Mouse (Mus musculus) kidney, adult 2 months (tissue): ENCODE measurements at regions not wholly inside any gene's neighbourhood (a gene's known extent, or its start where the extent isn't known, plus 50 kb on each side); places are given as distances from the start of the nearest gene placed in this dataset.
A peak's percentile ranks its signal among the peaks of the same experiment; 100 is the strongest.

ENCODE experiments used
- DNase-seq: peaks from one replicate; pipeline ENCODE4 v3.0.0; 2021
- H3K27ac ChIP-seq: fragments of 200-500 bp; 2 replicates; pipeline ENCODE4 v1.5.1; 2012; ENCODE audit warnings: low read depth, low read length, control low read depth, inconsistent platforms; ENCODE audit not compliant: insufficient read depth
- H3K27me3 ChIP-seq: fragments of 200-500 bp; replicated peaks from 2 replicates; pipeline ENCODE4 v1.6.1; 2012; ENCODE audit warnings: mild to moderate bottlenecking, moderate library complexity, low read length, inconsistent platforms; ENCODE audit not compliant: control insufficient read depth, insufficient read depth
- H3K36me3 ChIP-seq: fragments of 200-500 bp; 2 replicates; pipeline ENCODE4 v1.6.1; 2012; ENCODE audit warnings: mild to moderate bottlenecking, moderate library complexity, low read length, inconsistent platforms; ENCODE audit not compliant: control insufficient read depth, insufficient read depth
- H3K4me1 ChIP-seq: fragments of 200-500 bp; 2 replicates; pipeline ENCODE4 v1.6.1; 2011; ENCODE audit warnings: low read length; ENCODE audit not compliant: control insufficient read depth, insufficient read depth
- H3K4me3 ChIP-seq: fragments of 200-500 bp; 2 replicates; pipeline ENCODE4 v1.5.1; 2011; ENCODE audit warnings: mild to moderate bottlenecking, low read depth, low read length, control low read depth; ENCODE audit not compliant: insufficient read depth
- CTCF ChIP-seq: fragments of 200-500 bp; conservative IDR thresholded peaks from 2 replicates; pipeline ENCODE4 v1.5.1; 2011; ENCODE audit warnings: low read depth, mild to moderate bottlenecking, control low read depth, low read length, moderate library complexity, mixed read lengths; ENCODE audit not compliant: insufficient read depth, insufficient read length
- POLR2A ChIP-seq: fragments of 200-500 bp; IDR thresholded peaks from one replicate; pipeline ENCODE4 v1.6.1; 2011; ENCODE audit warnings: low read depth, low read length, control low read depth
- WGBS: fragments of 180-500 bp; shearing (Covaris S2); methylation state at CpG from one replicate; pipeline ENCODE4 v1.1.7; 2018; 5-methylcytosine and 5-hydroxymethylcytosine counted together

DNA sequence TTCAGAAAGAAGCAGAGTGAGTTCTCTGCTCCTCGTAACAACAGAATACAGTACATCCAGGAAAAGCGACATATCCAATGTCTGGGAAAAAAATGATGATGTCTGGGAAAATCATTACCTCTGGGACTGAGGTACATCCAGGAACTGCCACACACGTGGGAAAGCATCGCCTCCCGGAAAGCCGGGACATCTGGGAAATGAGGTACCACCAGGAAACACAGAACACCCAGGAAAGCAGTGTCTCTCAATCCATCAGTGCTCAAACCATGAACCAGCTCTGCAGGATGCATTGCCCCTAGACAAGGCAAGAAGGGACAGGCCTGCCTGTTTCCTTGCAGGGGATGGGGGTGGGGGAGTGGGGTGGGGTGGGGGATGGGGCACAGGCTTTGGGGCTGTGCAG lies 57.0 kb upstream of the Plxnc1 start:
- Histone ChIP-seq H3K27me3 (no peaks in the 10 kb centered on the region), H3K4me3 (no peak overlapping the region), H3K36me3 (no peaks in the 10 kb centered on the region), H3K4me1 (peaks cover 6% of the 10 kb centered on the region; the same call in 1 of the 2 replicates), H3K27ac (no peak overlapping the region)
- WGBS, result 75% methylated on average over 6 of the region's 6 CpGs
- no peak for TF ChIP-seq CTCF
- TF ChIP-seq POLR2A, result no peak
- DNase-seq, result no peak

DNA sequence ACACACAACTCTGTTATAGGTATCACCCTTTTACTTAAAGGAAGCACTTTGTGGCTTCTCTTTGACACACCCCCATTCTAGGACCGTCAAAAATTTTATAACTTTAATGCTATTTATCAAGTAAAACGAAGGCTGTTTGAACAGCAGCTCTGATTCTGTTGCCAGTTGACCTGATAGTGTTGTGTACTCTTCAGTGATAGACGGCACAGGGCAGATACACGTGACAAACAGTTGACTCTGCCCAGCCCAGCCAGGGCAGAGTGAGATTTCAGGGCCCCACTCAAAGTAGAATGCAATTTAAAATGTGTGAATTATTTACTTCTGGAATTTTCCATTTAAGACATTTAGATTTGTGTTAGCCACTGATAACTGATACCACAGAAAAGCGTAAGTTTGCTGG lies 55.1 kb upstream of the Plxnc1 start:
- TF ChIP-seq POLR2A, result no peak
- no peak for TF ChIP-seq CTCF
- Histone ChIP-seq H3K36me3 (no peaks in the 10 kb centered on the region), H3K4me1 (peaks cover 6% of the 10 kb centered on the region; the same call in 1 of the 2 replicates), H3K27me3 (no peaks in the 10 kb centered on the region), H3K4me3 (no peak overlapping the region), H3K27ac (no peak overlapping the region)
- DNase-seq, result peak; percentile 10
- 73% methylated on average over 5 of the region's 5 CpGs for WGBS
